In genomic region chr9:58143419-58143818, GRCm38 (mm10) we compare ENCODE assay signal across 13 mouse cellular contexts. TPM values are rescaled to one million over a fixed set of nuclear protein-coding genes. Genes with fewer than 3 reads are reported as not detected.
DNase-seq lines count a peak whose midpoint lies in the region; ATAC-seq and TF ChIP-seq lines count a peak whose summit lies in the region.
"Had no signal": no experiment of that assay in that cellular context is flagged by ENCODE, and none has a peak within 500 bp of the region (broad histone marks: within the 10 kb centered on the region; RNA-seq: fewer than 3 reads in every experiment).

No protein-coding gene starts in this region.

- H3K4me1 ChIP-seq in heart, adult 2 months (ENCODE audit: control insufficient read depth, insufficient read depth, low read length) = peaks cover 1% of the 10 kb centered on the region; the same call in 1 of the 2 replicates
- peaks cover 64% of the 10 kb centered on the region for H3K4me1 ChIP-seq in midbrain, embryonic 10.5 days
- no peaks in the 10 kb centered on the region for H3K4me1 ChIP-seq in midbrain, embryonic 16.5 days (ENCODE audit: control insufficient read depth, insufficient read depth, low read length)
- H3K4me1 ChIP-seq in stomach, embryonic 15.5 days = peaks cover 23% of the 10 kb centered on the region
- peaks cover 2% of the 10 kb centered on the region; the same call in 1 of the 2 replicates for H3K4me1 ChIP-seq in hindbrain, embryonic 11.5 days (replicated peaks; ENCODE audit: control insufficient read depth, insufficient read depth, low read length)

- intact Hi-C loops in heart, adult 2 months (cut with DNase I) = no loop called here

- H3K27ac ChIP-seq in heart, adult 2 months = no peak overlapping the region
- H3K27ac ChIP-seq in midbrain, embryonic 10.5 days (replicated peaks) = 0 out of 2 replicates have a peak overlapping the region, but pooled peaks have one; percentile 13
- H3K27ac ChIP-seq in midbrain, embryonic 16.5 days (ENCODE audit: low read length) = no peak overlapping the region
- H3K27ac ChIP-seq in stomach, embryonic 15.5 days = peak overlapping the region; percentile 42; the same call in 1 of the 2 replicates
- H3K27ac ChIP-seq in hindbrain, embryonic 11.5 days (ENCODE audit: low read depth, low read length) = no peak overlapping the region
- H3K27ac ChIP-seq: forebrain, embryonic 12.5 days; left cerebral cortex, adult 2 months had no signal

- H3K4me2 ChIP-seq in midbrain, embryonic 16.5 days (ENCODE audit: low read length) = no peak overlapping the region
- no peak overlapping the region for H3K4me2 ChIP-seq in stomach, embryonic 15.5 days
- no peak overlapping the region for H3K4me2 ChIP-seq in hindbrain, embryonic 11.5 days (replicated peaks; ENCODE audit: low read depth, low read length)
- H3K4me2 ChIP-seq: forebrain, embryonic 12.5 days had no signal

- TF ChIP-seq CTCF in heart, adult 2 months (IDR thresholded peaks at IDR 0.05) = no peak

- peak; percentile 38 to 43 for DNase-seq in heart, adult 2 months
- no peak for DNase-seq in heart, adult 8-10 months (ENCODE audit: low spot score)
- DNase-seq in midbrain, embryonic 10.5 days (ENCODE audit: low spot score) = no peak
- DNase-seq in kidney, postnatal 4 days = peak; percentile 78 to 83
- no peak for DNase-seq in hindbrain, embryonic 11.5 days (ENCODE audit: low spot score)
- DNase-seq in adrenal gland, postnatal 25 days = no peak
- DNase-seq: cerebellum, postnatal 14 days had no signal

- H3K4me3 ChIP-seq in heart, adult 2 months = no peak overlapping the region
- H3K4me3 ChIP-seq in midbrain, embryonic 10.5 days = no peak overlapping the region
- no peak overlapping the region for H3K4me3 ChIP-seq in midbrain, embryonic 16.5 days (ENCODE audit: low read depth, low read length)
- no peak overlapping the region for H3K4me3 ChIP-seq in stomach, embryonic 15.5 days (replicated peaks)
- no peak overlapping the region for H3K4me3 ChIP-seq in hindbrain, embryonic 11.5 days (ENCODE audit: low read depth, low read length)
- H3K4me3 ChIP-seq: forebrain, embryonic 12.5 days; left cerebral cortex, adult 2 months had no signal

- H3K9me3 ChIP-seq in midbrain, embryonic 10.5 days (replicated peaks) = no peaks in the 10 kb centered on the region
- H3K9me3 ChIP-seq in midbrain, embryonic 16.5 days (replicated peaks; ENCODE audit: control insufficient read depth, low read length, poor library complexity, severe bottlenecking) = no peaks in the 10 kb centered on the region
- no peaks in the 10 kb centered on the region for H3K9me3 ChIP-seq in stomach, embryonic 15.5 days
- H3K9me3 ChIP-seq in hindbrain, embryonic 11.5 days (ENCODE audit: control insufficient read depth, low read length) = no peaks in the 10 kb centered on the region
- H3K9me3 ChIP-seq: forebrain, embryonic 12.5 days had no signal

- H3K79me2 ChIP-seq in heart, adult 2 months (replicated peaks; ENCODE audit: control insufficient read depth, insufficient read depth, low read length) = no peaks in the 10 kb centered on the region

- TF ChIP-seq POLR2A in heart, adult 2 months (IDR thresholded peaks at IDR 0.05; ENCODE audit: insufficient read depth, low read depth, low read length) = no peak

- TF ChIP-seq EP300 in heart, adult 2 months (IDR thresholded peaks at IDR 0.05; ENCODE audit: insufficient read depth, low read depth, low read length) = no peak

- WGBS in heart, adult 2 months = 38% methylated on average over 7 of the region's 7 CpGs
- WGBS in midbrain, embryonic 10.5 days = 39% methylated on average over 7 of the region's 7 CpGs
- WGBS in midbrain, embryonic 16.5 days = 29% methylated on average over 7 of the region's 7 CpGs
- 25% methylated on average over 7 of the region's 7 CpGs for WGBS in stomach, embryonic 15.5 days
- WGBS in hindbrain, embryonic 11.5 days = 45% methylated on average over 7 of the region's 7 CpGs

- no peaks in the 10 kb centered on the region for H3K27me3 ChIP-seq in heart, adult 2 months (ENCODE audit: control insufficient read depth, insufficient read depth, low read length)
- H3K27me3 ChIP-seq in midbrain, embryonic 10.5 days (ENCODE audit: low read depth, poor library complexity, severe bottlenecking) = peaks cover 6% of the 10 kb centered on the region; the same call in 1 of the 2 replicates
- no peaks in the 10 kb centered on the region for H3K27me3 ChIP-seq in midbrain, embryonic 16.5 days (ENCODE audit: control insufficient read depth, insufficient read depth, low read depth, low read length)
- no peaks in the 10 kb centered on the region for H3K27me3 ChIP-seq in stomach, embryonic 15.5 days (replicated peaks)
- H3K27me3 ChIP-seq in hindbrain, embryonic 11.5 days (ENCODE audit: control insufficient read depth, insufficient read depth, low read length) = no peaks in the 10 kb centered on the region; the same call in 1 of the 2 replicates
- H3K27me3 ChIP-seq: forebrain, embryonic 12.5 days had no signal

- no peak for ATAC-seq in midbrain, embryonic 16.5 days
- ATAC-seq in stomach, embryonic 15.5 days (ENCODE audit: insufficient read depth, low FRiP score, low read depth) = no peak
- ATAC-seq in hindbrain, embryonic 11.5 days (ENCODE audit: low FRiP score) = no peak
- ATAC-seq: inflammation-experienced regulatory T-cells, adult 6 months had no signal

- no peaks in the 10 kb centered on the region for H3K36me3 ChIP-seq in heart, adult 2 months (ENCODE audit: control insufficient read depth, insufficient read depth, low read length)
- H3K36me3 ChIP-seq in midbrain, embryonic 10.5 days = no peaks in the 10 kb centered on the region
- H3K36me3 ChIP-seq in midbrain, embryonic 16.5 days (ENCODE audit: control insufficient read depth, insufficient read depth, low read length) = no peaks in the 10 kb centered on the region
- no peaks in the 10 kb centered on the region for H3K36me3 ChIP-seq in stomach, embryonic 15.5 days
- H3K36me3 ChIP-seq in hindbrain, embryonic 11.5 days (ENCODE audit: control insufficient read depth, insufficient read depth, low read length) = no peaks in the 10 kb centered on the region
- H3K36me3 ChIP-seq: forebrain, embryonic 12.5 days had no signal

- no peak overlapping the region for H3K9ac ChIP-seq in heart, adult 2 months (ENCODE audit: low read depth, low read length)
- H3K9ac ChIP-seq in midbrain, embryonic 16.5 days (ENCODE audit: low read depth, low read length) = no peak overlapping the region
- H3K9ac ChIP-seq in stomach, embryonic 15.5 days = no peak overlapping the region
- H3K9ac ChIP-seq in hindbrain, embryonic 11.5 days (ENCODE audit: low read depth, low read length) = no peak overlapping the region
- H3K9ac ChIP-seq: forebrain, embryonic 12.5 days had no signal

RNA-seq across cellular contexts. Expression of gene Ccdc33, which starts 24.8 kb away (rescaled TPM):
- not detected for total RNA-seq in heart, adult 2 months (2021)
- 1.3 TPM in 1 of 2 replicates, not detected in the other for polyA plus RNA-seq in heart, adult 2 months (2012; rRNA removed)
- under 1 TPM in 3 of 4 experiments, not detected in 1; 0.26 to 0.44 (median 0.30) TPM for total RNA-seq in heart, adult 8-10 months (2022)
- polyA plus RNA-seq in midbrain, embryonic 10.5 days (2016; fragmentation: Nextera tagmentation; extraction: Ambion mirVana) = 0.51 and 0.62 TPM in 2 replicates
- 0.31 and 0.90 TPM in 2 replicates for polyA plus RNA-seq in midbrain, embryonic 16.5 days (2015; fragmentation: Nextera tagmentation; extraction: Ambion mirVana)
- 0.18 and 0.19 TPM in 2 replicates for polyA plus RNA-seq in stomach, embryonic 15.5 days (2015; fragmentation: Nextera tagmentation; extraction: Ambion mirVana)
- 0.31 and 0.99 TPM in 2 replicates for polyA plus RNA-seq in hindbrain, embryonic 11.5 days (2014; fragmentation: Nextera tagmentation; extraction: Ambion mirVana)
- 0.39 and 0.76 TPM in 2 replicates for total RNA-seq in adrenal gland, postnatal 25 days (2021)
- polyA plus RNA-seq: inflammation-experienced regulatory T-cells, adult 6 months; liver, embryonic 16.5 days had no signal

Comparison
In these comparisons a context has a peak if more than half of its experiments do, and no peak if none do; other contexts are left out.
1. DNase-seq: peak in heart, adult 2 months (2 of 2) and kidney, postnatal 4 days (2 of 2); none in heart, adult 8-10 months (single experiment), midbrain, embryonic 10.5 days (single experiment), hindbrain, embryonic 11.5 days (single experiment) and adrenal gland, postnatal 25 days (single experiment).
2. H3K27ac ChIP-seq: peak in midbrain, embryonic 10.5 days (single experiment) and stomach, embryonic 15.5 days (single experiment); none in heart, adult 2 months (single experiment), midbrain, embryonic 16.5 days (single experiment) and hindbrain, embryonic 11.5 days (single experiment).